Mouse (Mus musculus) right cerebral cortex, postnatal 4 days (tissue): ENCODE data around the gene Nckap5.
"Not testable (repeated sequence)": the region's sequence is repeated elsewhere in the genome, so short reads cannot be mapped to it uniquely, and the experiment has no call there.

Experiments used
- DNase-seq: peaks from one replicate; pipeline ENCODE4 v3.0.0-alpha.2; 2022

Gene Nckap5

GRCm38 (mm10) chr1:126830031-126830927, at the start of gene Nckap5:
TSS of gene Nckap5 (minus strand) at chr1:126830799.
- peak; percentile 90 for DNase-seq

DNA sequence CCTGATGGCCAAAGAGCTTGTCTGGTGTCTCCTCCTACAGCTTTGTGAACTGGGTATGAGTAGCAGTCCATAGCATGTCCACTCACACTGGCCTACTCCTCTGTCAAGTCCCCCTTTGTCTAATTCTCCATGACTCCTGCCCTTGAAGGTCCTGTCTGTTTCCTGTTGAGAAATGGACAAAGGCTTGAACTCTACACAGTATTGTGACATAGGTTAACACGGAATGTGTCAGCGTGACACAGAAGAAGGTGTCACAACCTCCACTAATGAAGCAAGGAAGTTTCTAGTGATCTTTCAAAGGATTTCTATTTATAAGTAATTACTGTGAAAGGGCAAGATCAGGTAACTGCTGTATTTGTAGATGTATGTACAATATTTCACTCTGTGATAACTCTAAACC, 46.9 kb upstream of the Nckap5 start:
- no peak for DNase-seq

DNA sequence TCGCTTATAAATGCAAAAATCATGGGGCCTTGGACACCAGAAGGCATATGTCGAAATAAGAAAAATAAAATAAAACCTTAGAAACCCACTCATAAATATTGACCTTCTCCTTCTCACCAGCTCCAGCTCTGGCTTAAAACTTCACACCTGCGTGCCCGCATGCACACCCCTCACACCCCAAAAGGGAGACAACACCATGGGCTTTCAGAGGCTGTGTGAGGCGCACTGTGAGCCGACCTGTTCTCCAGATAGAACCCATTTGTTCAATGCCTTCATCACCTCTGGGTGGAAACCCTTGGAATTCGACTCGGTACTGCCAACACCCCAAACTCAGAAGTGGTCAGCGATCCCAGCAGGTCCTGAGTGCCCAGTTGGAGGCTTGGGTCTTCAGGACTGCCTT, 37.8 kb upstream of the Nckap5 start:
- no peak for DNase-seq

DNA sequence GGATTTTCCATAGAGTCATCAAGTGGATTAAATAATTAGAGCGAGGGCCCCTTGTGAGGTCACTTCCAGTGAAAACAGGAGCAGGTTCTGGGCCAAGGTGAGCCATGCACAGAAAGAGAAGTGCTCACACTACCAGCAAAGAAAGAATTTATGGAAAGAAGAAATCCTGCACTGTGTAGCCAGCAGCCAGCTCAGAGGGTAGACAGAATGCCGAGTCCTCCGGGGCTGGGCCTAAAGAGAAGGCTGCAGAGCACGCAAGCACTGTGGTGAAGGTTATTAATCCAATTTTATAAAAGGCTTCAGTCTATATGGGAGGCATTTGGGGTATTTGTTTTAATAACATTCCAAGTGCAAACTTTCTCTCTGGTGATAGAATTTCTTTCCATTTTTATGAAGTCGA, 37.3 kb upstream of the Nckap5 start:
- no peak for DNase-seq

DNA sequence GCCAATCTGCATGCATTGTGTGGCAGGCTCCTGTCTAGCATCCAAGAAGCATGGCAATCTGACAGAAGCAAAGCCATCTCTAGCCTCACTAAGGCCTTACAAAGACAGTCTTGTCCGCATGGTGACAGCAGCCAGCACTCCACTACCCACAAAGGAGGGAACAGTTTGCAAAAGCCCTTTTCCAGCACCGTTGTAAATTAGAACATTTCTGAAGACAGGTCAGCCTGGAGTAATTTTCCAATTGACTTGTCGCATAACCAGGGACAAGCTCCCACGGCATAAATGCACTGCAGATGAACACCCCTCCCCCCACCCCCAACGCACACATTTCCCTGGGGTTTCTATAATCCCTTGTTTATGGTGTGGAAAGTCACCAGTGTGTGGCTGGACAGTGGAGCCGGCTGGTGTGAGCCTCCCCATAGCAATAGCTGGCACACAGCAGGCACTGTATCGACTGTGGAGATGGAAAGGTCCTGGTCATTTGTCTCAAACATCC, 35.0 kb upstream of the Nckap5 start:
- peak; percentile 13 for DNase-seq

DNA sequence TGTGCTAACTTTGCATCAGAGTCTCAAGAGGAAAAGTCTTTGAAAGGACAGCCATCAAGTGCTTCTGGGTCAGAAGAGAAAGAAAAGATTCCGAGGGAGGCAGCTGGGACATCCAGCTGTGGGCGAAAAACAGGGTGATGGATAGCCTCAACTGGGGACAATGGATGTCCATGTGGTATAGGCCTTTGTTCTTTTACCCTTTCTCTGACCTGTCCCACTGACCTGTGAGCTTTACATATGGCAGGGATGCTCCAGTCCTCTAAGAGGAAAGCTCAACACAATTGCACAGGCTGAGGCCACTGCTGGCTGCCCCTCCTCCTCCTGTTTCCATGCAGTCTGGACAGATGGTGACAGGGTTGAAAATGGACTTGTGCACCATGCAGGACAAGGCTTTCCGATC, 31.2 kb upstream of the Nckap5 start:
- DNase-seq = no peak

- no peak for DNase-seq
Observed at GRCm38 (mm10) chr1:126860537-126860936, 29.9 kb upstream of the Nckap5 start.

- DNase-seq = no peak
Observed at GRCm38 (mm10) chr1:126849481-126849880, 18.9 kb upstream of the Nckap5 start.

DNA sequence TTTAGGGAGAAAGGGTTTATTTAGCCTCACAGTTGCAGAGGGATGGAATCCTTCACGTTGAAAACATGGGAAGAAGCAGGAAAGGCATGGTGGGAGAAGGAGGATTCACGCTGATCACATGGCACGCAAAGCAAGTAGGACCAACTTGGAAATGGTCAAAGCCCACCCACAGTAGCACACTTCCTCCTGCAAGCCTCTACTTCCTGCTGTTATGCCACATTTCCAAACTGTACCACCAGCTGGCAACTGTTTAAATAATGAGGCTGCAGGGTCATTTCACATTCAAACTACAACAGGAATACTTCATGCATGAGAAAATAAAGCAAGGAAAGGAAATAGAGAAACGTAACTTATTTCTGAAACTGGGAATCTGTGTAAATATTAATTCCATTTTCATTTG, 15.7 kb upstream of the Nckap5 start:
- DNase-seq = no peak

GRCm38 (mm10) chr1:126832885-126833284, 2.3 kb upstream of the Nckap5 start:
- no peak for DNase-seq

GRCm38 (mm10) chr1:126829031-126829430, 1.6 kb downstream of the Nckap5 start:
- DNase-seq = no peak

- no peak for DNase-seq
Observed at GRCm38 (mm10) chr1:126824841-126825240, 5.8 kb downstream of the Nckap5 start.

DNA sequence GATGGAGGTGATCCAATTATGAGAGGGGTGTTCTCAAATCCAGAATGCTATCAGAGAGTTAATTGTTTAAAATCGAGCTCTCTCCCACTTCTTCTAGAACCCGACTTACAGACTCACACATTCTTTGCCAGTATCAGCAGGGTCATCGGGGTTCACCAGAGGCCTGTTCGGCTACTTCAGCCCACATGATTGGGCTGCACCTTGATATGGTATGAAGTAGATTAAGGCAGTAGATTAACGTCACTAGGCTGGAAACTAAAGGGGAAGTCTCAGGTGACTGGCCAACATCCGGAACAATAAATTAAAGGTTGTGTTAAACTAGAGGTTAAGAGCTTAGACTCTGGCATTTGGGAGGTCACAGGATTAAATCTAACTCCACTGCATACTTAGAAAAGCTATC, 8.4 kb downstream of the Nckap5 start:
- no peak for DNase-seq

GRCm38 (mm10) chr1:126817381-126818034, 13.1 kb downstream of the Nckap5 start:
- DNase-seq = no peak

DNA sequence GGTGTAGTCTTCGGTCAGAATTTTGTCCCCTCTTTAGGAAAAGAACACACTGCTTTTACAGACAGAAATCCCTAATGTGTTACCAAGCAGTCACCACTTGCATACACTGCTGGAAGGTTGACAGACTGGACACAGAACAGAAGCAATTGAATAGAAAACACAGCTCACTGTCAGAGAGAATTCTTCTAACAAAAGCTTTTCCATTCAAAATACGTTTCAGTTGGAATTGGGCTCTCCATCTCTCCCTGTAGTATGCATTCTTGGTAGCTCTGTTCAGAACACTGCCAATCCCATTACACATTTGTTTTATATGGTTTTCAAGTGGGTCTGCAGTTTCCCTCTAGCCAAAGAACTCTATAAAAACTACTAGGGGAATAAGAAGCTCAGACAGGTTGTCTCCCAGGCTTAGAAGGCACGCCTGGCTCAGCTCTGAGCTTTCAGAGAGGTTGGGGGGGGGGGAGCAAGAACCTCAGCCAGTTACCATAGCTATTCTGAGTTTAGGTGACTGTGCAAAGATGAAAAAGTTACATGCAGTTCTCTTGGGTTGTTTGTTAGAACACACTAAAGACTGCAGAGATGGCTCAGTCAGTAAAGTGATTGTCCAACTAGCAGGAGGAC, 23.5 kb downstream of the Nckap5 start:
- no peak for DNase-seq

GRCm38 (mm10) chr1:126806548-126806947, 24.1 kb downstream of the Nckap5 start:
- no peak for DNase-seq

- no peak for DNase-seq
Observed at GRCm38 (mm10) chr1:126802405-126802804, 28.2 kb downstream of the Nckap5 start.

DNA sequence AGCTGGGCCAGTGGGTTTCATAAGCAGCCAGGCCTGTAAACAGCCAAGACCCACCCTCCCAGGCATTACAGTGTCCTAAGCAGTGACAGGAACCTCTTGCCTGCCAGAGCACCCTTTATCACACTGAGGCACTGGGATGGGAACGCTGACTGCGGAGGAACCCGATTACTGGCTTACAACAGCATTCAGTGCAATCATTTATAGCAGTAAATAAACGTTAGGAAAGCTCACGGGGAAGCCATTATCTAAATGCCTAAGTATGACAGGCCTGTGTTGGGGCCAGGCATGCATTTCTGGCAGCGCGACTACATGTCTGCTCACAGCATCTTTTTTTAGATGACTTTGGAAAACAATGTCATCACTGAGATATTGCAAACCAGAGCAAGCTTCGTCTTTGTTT, 28.9 kb downstream of the Nckap5 start:
- DNase-seq = no peak

DNA sequence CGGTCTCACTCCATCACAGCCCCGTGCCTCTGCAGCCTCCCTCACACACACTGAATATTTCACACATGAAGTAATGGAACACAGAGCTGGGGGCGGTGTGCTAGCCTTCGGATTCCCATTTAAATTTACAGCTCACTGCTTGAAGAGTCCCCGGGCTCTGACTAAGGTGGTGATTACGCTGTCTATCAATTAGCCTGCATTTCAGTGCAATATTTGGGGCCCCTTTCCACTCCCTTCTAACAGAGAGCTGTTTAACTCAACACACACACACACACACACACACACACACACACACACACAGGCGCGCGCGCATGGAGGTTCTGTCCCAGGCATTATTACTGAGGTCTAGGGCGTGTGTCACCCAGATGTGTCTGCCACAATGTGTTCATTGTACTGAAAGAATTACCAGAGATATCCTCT, 31.2 kb downstream of the Nckap5 start:
- DNase-seq = no peak

DNA sequence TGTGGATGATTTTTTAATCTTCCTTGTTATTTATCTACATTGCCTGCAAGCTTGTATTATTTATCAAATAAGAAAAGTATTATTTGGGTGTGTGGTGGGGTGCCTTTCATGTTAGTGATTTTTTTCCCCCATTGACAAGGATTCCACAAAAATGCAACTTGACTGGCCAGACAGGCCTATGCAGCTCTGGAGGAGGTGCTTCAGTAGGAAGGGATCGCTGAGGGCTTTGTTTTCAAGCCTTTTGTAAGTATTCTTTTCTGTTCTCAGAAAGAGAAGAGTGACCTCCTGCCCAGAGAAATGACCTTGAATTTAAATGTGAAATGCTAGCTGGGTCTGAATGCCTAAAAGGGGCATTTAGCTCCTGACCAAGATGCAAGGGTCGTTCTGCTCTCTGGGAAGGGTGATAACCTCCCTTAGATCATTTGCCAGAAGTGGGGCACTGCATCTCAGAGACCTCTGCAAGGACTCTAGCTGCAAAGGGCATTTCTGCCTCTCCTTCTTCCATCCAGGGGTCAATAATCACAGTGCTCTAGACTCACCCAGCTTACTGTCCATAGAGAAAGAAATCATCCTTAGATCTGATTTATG, 50.2 kb downstream of the Nckap5 start:
- not testable (repeated sequence) for DNase-seq

GRCm38 (mm10) chr1:126773947-126774346, 56.7 kb downstream of the Nckap5 start:
- not testable (repeated sequence) for DNase-seq

GRCm38 (mm10) chr1:126766971-126767370, 63.6 kb downstream of the Nckap5 start:
- DNase-seq = no peak

DNA sequence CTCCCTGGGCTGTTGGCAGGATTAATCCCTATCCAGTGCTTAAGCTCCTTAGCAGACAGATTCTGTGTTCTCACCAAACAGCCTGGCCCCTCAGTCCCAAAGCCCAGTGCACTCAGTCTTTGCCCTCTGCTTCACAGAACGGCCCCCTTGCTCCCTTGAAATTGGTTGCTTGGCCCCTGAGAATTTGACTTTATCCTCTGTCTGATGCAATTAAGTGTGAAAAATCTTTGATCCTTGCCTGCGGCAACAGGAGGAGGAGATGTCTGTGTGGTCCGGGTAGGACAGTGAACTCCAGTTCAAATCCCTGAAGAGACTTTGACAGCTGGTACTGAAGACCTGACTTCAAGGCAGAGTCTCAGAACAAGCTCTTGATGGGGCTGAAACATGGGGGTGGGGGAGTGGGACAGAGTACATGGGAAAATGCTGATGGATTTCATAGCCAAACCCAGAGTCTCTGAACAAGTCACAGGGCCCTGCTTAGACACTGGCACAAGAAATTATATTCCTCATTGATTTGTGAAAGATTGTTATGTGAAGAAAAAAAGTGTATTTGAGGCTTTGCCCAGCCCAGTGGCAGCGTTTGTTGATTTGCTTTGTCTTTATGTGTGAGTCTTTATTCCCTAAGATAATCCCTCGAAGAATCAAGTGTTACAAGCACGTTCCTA, 65.0 kb downstream of the Nckap5 start:
- DNase-seq = no peak
